Mouse (Mus musculus): ENCODE measurements at regions not wholly inside any gene's neighbourhood (a gene's known extent, or its start where the extent isn't known, plus 50 kb on each side); places are given as distances from the start of the nearest gene placed in this dataset.

- no peak for DNase-seq (ENCODE audit: low spot score)
These were observed 360.0 kb upstream of the Meox2 start for GRCm38 (mm10) chr12:36748345-36748744.

GRCm38 (mm10) chr12:36765315-36766058 lies 342.9 kb upstream of the Meox2 start:
- DNase-seq (ENCODE audit: low spot score), result no peak

- no peak for DNase-seq (ENCODE audit: low spot score)
These were observed 342.2 kb upstream of the Meox2 start for GRCm38 (mm10) chr12:36766167-36766566.

- no peak for DNase-seq (ENCODE audit: low spot score)
These were observed 327.6 kb upstream of the Meox2 start for GRCm38 (mm10) chr12:36780761-36781160.

- no peak for DNase-seq (ENCODE audit: low spot score)
These were observed 317.5 kb upstream of the Meox2 start for GRCm38 (mm10) chr12:36790866-36791265.

- no peak for DNase-seq (ENCODE audit: low spot score)
These were observed 316.9 kb upstream of the Meox2 start for GRCm38 (mm10) chr12:36791430-36791829.

- no peak for DNase-seq (ENCODE audit: low spot score)
These were observed 316.1 kb upstream of the Meox2 start for GRCm38 (mm10) chr12:36792205-36792604.

GRCm38 (mm10) chr12:36793799-36794198 lies 314.5 kb upstream of the Meox2 start:
- no peak for DNase-seq (ENCODE audit: low spot score)

- no peak for DNase-seq (ENCODE audit: low spot score)
These were observed 312.1 kb upstream of the Meox2 start for GRCm38 (mm10) chr12:36796201-36796600.

- no peak for DNase-seq (ENCODE audit: low spot score)
These were observed 290.4 kb upstream of the Meox2 start for GRCm38 (mm10) chr12:36817938-36818337.

GRCm38 (mm10) chr12:36818852-36819251 lies 289.5 kb upstream of the Meox2 start:
- DNase-seq (ENCODE audit: low spot score), result no peak

GRCm38 (mm10) chr12:36826766-36827165 lies 281.6 kb upstream of the Meox2 start:
- DNase-seq (ENCODE audit: low spot score), result no peak

GRCm38 (mm10) chr12:36831307-36831997 lies 276.9 kb upstream of the Meox2 start:
- no peak for DNase-seq (ENCODE audit: low spot score)

GRCm38 (mm10) chr12:36842957-36843356 lies 265.4 kb upstream of the Meox2 start:
- DNase-seq (ENCODE audit: low spot score), result no peak

- DNase-seq (ENCODE audit: low spot score), result no peak
These were observed 263.2 kb upstream of the Meox2 start for GRCm38 (mm10) chr12:36845130-36845529.

GRCm38 (mm10) chr12:36849086-36849485 lies 259.3 kb upstream of the Meox2 start:
- DNase-seq (ENCODE audit: low spot score), result no peak

GRCm38 (mm10) chr12:36863113-36863512 lies 245.2 kb upstream of the Meox2 start:
- no peak for DNase-seq (ENCODE audit: low spot score)

GRCm38 (mm10) chr12:36880724-36881123 lies 227.6 kb upstream of the Meox2 start:
- no peak for DNase-seq (ENCODE audit: low spot score)

GRCm38 (mm10) chr12:36913364-36913763 lies 195.0 kb upstream of the Meox2 start:
- DNase-seq (ENCODE audit: low spot score), result no peak

GRCm38 (mm10) chr12:36917576-36918106 lies 190.7 kb upstream of the Meox2 start:
- no peak for DNase-seq (ENCODE audit: low spot score)

GRCm38 (mm10) chr12:36918294-36918876 lies 190.0 kb upstream of the Meox2 start:
- no peak for DNase-seq (ENCODE audit: low spot score)

GRCm38 (mm10) chr12:36923558-36923957 lies 184.8 kb upstream of the Meox2 start:
- no peak for DNase-seq (ENCODE audit: low spot score)

- DNase-seq (ENCODE audit: low spot score), result no peak
These were observed 182.1 kb upstream of the Meox2 start for GRCm38 (mm10) chr12:36926225-36926624.

Data from ovary, postnatal 10 days (tissue).